Mouse (Mus musculus) intestine, postnatal 0 days (tissue): Measurements from ENCODE around the gene Fkbp7. TPM values are rescaled to one million over a fixed set of nuclear protein-coding genes. Genes with fewer than 3 reads are reported as not detected.
A peak's percentile ranks its signal among the peaks of the same experiment; 100 is the strongest.
"Not testable (repeated sequence)": the region's sequence is repeated elsewhere in the genome, so short reads cannot be mapped to it uniquely, and the experiment has no call there.

ENCODE experiments used
- ATAC-seq: fragments of 200-750 bp; cut with Nextera tagmentation; 2 replicates; pipeline ENCODE4 v1.8.0; 2017; ENCODE audit warnings: mild to moderate bottlenecking, moderate TSS enrichment, moderate library complexity
- H3K27ac ChIP-seq: fragments of 300-500 bp; sonication (generic); 2 replicates; pipeline ENCODE4 v1.5.1; 2014; ENCODE audit warnings: mild to moderate bottlenecking, low read depth, low read length, moderate library complexity
- H3K27me3 ChIP-seq: fragments of 300-500 bp; sonication (generic); replicated peaks from 2 replicates; pipeline ENCODE4 v1.6.1; 2014; ENCODE audit warnings: low read length, mixed read lengths; ENCODE audit not compliant: control insufficient read depth, insufficient read depth
- H3K36me3 ChIP-seq: fragments of 300-500 bp; sonication (generic); 2 replicates; pipeline ENCODE4 v1.6.1; 2014; ENCODE audit warnings: mild to moderate bottlenecking, moderate library complexity; ENCODE audit not compliant: control insufficient read depth, insufficient read depth
- H3K4me1 ChIP-seq: fragments of 300-500 bp; sonication (generic); replicated peaks from 2 replicates; pipeline ENCODE4 v1.6.1; 2014; ENCODE audit warnings: antibody characterized with exemption, low read length, mixed read lengths; ENCODE audit not compliant: control insufficient read depth, insufficient read depth
- H3K4me2 ChIP-seq: fragments of 300-500 bp; sonication (generic); replicated peaks from 2 replicates; pipeline ENCODE4 v1.6.1; 2014; ENCODE audit warnings: low read depth, mild to moderate bottlenecking, moderate library complexity
- H3K4me3 ChIP-seq: fragments of 300-500 bp; sonication (generic); 2 replicates; pipeline ENCODE4 v1.5.1; 2014; ENCODE audit warnings: low read depth, low read length
- H3K9ac ChIP-seq: fragments of 300-500 bp; sonication (generic); 2 replicates; pipeline ENCODE4 v1.6.1; 2014; ENCODE audit warnings: mild to moderate bottlenecking, low read depth, low read length
- H3K9me3 ChIP-seq: fragments of 300-500 bp; sonication (generic); 2 replicates; pipeline ENCODE4 v1.6.1; 2016; ENCODE audit warnings: mixed run types; ENCODE audit not compliant: control insufficient read depth
- CTCF ChIP-seq: sonication (generic); IDR thresholded peaks from 2 replicates; pipeline ENCODE4 v1.5.1; 2016; ENCODE audit warnings: low read depth, mild to moderate bottlenecking, control low read depth, antibody characterized with exemption, moderate library complexity
- WGBS: fragments of 180-500 bp; shearing (Covaris S2); extraction: QIAGEN DNeasy Blood & Tissue Kit; methylation state at CpG from one replicate; pipeline ENCODE4 v1.1.7; 2014; 5-methylcytosine and 5-hydroxymethylcytosine counted together
- polyA plus RNA-seq: library from polyadenylated mRNA; unstranded; fragments of >200 nt; fragmentation: Nextera tagmentation; extraction: Ambion mirVana; gene quantifications from 2 replicates; pipeline ENCODE4 v1.2.1, GENCODE M21; 2015

Gene Fkbp7
- polyA plus RNA-seq, 1 experiment from 2014 or later = 30.8 TPM

GRCm38 (mm10) chr2:76647883-76648570 lies 24.9 kb downstream of the Fkbp7 start, which contains the start of the genes Prkra and Pjvk:
TSS of gene Prkra (minus strand) at chr2:76648015.
TSS of gene Pjvk (plus strand) at chr2:76648476.
- H3K9ac ChIP-seq = peak within 1 kb of the TSS; percentile 58
- H3K9me3 ChIP-seq = no peaks in the 10 kb centered on the region
- no peak for TF ChIP-seq CTCF
- H3K36me3 ChIP-seq = no peaks in the 10 kb centered on the region
- H3K4me2 ChIP-seq = peak within 1 kb of the TSS; percentile 95
- H3K4me3 ChIP-seq = peak within 1 kb of the TSS; percentile 80
- peak within 1 kb of the TSS; percentile 77 for H3K27ac ChIP-seq
- ATAC-seq = peak; percentile 100
- H3K27me3 ChIP-seq = no peaks in the 10 kb centered on the region
- H3K4me1 ChIP-seq = peaks cover 3% of the 10 kb centered on the region
- under 1% methylated on average over 42 of the region's 42 CpGs for WGBS

- Histone ChIP-seq H3K9ac (peak overlapping the region; percentile 58), H3K36me3 (peaks cover 2% of the 10 kb centered on the region; the same call in 1 of the 2 replicates), H3K27ac (peak overlapping the region; percentile 77), H3K4me2 (peak overlapping the region; percentile 95), H3K9me3 (no peaks in the 10 kb centered on the region), H3K4me1 (peaks cover 3% of the 10 kb centered on the region), H3K27me3 (no peaks in the 10 kb centered on the region), H3K4me3 (peak overlapping the region; percentile 80)
- peak; percentile 42 for ATAC-seq
- WGBS = under 1% methylated on average over 28 of the region's 32 CpGs
- no peak for TF ChIP-seq CTCF
Measured at GRCm38 (mm10) chr2:76647441-76647869, 25.5 kb downstream of the Fkbp7 start.

DNA sequence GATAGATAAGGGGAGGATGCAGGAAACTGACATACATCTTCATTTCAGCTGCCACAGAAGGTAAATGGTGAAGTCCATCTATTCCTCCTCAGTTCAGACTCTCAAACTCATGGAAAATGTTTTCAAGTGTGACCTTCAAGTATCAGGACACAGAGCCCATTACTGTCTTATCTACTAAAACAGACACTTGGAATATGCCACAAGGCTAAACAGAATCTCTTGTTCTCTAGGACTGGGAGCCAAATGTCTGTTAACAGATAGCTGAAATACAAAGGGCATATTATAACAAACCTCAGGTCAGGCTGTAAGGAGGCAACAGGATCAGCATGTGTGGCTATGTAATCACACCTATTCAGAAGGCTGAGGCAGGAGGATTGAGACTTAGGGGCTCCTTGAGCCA lies 29.1 kb downstream of the Fkbp7 start:
- Histone ChIP-seq H3K4me2 (no peak overlapping the region), H3K9me3 (no peaks in the 10 kb centered on the region), H3K4me3 (no peak overlapping the region), H3K9ac (no peak overlapping the region), H3K27ac (no peak overlapping the region), H3K4me1 (peaks cover 3% of the 10 kb centered on the region), H3K36me3 (peaks cover 17% of the 10 kb centered on the region), H3K27me3 (no peaks in the 10 kb centered on the region)
- no peak for TF ChIP-seq CTCF
- ATAC-seq = no peak

DNA sequence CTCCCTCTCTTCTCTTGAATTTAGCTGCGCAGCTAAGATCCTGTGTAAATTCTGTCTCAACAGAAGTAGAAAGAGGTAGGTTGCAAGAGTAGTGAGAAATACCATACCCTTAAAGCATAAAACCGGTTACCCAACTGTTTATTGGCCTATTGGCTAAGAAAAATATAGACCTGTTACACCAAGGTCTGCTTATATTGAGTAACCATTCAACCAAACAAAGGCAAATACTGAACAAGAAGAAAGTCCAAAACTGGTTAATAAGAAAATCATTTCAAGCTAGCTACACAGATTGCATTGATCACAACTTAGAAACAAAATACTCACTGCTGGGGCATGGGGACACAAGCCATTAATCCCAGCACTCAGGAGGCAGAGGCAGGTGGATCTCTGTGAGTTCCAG lies 33.3 kb downstream of the Fkbp7 start:
- no peak overlapping the region for H3K4me3 ChIP-seq
- no peaks in the 10 kb centered on the region for H3K9me3 ChIP-seq
- no peak overlapping the region for H3K9ac ChIP-seq
- H3K27me3 ChIP-seq = no peaks in the 10 kb centered on the region
- H3K36me3 ChIP-seq = peaks cover 41% of the 10 kb centered on the region
- 89% methylated on average over 2 of the region's 2 CpGs for WGBS
- TF ChIP-seq CTCF = no peak
- H3K4me1 ChIP-seq = no peaks in the 10 kb centered on the region
- no peak overlapping the region for H3K4me2 ChIP-seq
- no peak overlapping the region for H3K27ac ChIP-seq
- no peak for ATAC-seq

GRCm38 (mm10) chr2:76631600-76631999 lies 41.3 kb downstream of the Fkbp7 start:
- H3K27ac ChIP-seq = no peak overlapping the region
- no peak for TF ChIP-seq CTCF
- H3K36me3 ChIP-seq = peaks cover 43% of the 10 kb centered on the region
- no peaks in the 10 kb centered on the region for H3K27me3 ChIP-seq
- H3K9me3 ChIP-seq = no peaks in the 10 kb centered on the region
- 65% methylated on average over 4 of the region's 4 CpGs for WGBS
- no peak overlapping the region for H3K4me3 ChIP-seq
- peak; percentile 47; the same call in 1 of the 2 replicates for ATAC-seq
- no peaks in the 10 kb centered on the region for H3K4me1 ChIP-seq
- no peak overlapping the region for H3K9ac ChIP-seq
- H3K4me2 ChIP-seq = no peak overlapping the region

DNA sequence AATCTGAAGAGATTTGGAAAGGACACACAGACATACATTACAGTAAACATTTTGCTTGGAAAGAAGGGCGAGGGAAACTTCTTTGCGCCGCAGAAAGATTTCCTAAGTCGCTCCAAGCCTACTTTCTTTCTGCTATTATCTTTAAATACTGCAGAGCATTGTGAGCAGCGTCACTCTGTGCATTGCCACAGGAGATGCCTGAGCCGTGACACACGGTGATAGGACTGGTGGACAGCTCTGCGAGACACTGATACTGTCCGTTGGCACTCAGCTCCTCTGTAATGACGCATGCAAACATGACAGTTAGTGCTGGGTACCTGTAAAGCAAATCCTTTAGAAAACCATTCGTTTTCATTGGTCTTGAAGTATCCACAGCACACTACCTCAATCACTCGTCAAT lies 42.6 kb downstream of the Fkbp7 start:
- no peak for TF ChIP-seq CTCF

DNA sequence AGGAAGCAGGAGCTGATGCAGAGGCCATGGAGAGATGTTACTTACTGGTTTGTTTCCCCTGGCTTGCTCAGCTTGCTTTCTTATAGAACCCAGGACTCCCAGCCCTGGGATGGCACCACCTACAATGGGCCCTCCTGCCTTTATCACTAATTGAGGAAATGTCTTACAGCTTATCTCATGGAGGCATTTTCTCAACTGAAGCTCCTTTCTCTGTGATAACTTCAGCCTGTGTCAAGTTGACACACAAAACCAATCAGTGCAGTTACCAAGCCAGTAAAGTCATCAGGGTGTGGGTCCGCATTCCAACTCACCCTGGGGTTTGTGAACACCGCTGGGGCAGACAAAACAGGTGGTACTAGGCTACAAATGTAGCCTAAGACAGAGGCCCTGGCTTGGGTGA lies 50.6 kb downstream of the Fkbp7 start:
- H3K4me2 ChIP-seq, H3K27ac ChIP-seq, H3K9me3 ChIP-seq, H3K4me3 ChIP-seq, ATAC-seq, H3K27me3 ChIP-seq, H3K4me1 ChIP-seq, H3K9ac ChIP-seq: not testable (repeated sequence)
- 84% methylated on average over 2 of the region's 2 CpGs for WGBS
- H3K36me3 ChIP-seq = peaks cover 19% of the 10 kb centered on the region; the same call in 1 of the 2 replicates

More for the DNA sequence above, 42.6 kb downstream of the Fkbp7 start:
- no peak for ATAC-seq
- Histone ChIP-seq H3K27me3 (no peaks in the 10 kb centered on the region), H3K4me1 (no peaks in the 10 kb centered on the region), H3K27ac (no peak overlapping the region), H3K9ac (no peak overlapping the region), H3K4me2 (no peak overlapping the region), H3K9me3 (no peaks in the 10 kb centered on the region), H3K4me3 (no peak overlapping the region), H3K36me3 (peaks cover 38% of the 10 kb centered on the region)
- WGBS = 89% methylated on average over 12 of the region's 12 CpGs
